Mouse (Mus musculus) C2C12 (cell line): ENCODE results near the gene 2010111I01Rik.

Experiments
- CEBPB ChIP-seq: IDR thresholded peaks from one replicate; pipeline ENCODE4 v1.6.1; 2011; ENCODE audit warnings: low read depth, mild to moderate bottlenecking, control low read depth, moderate library complexity
- CTCF ChIP-seq: IDR thresholded peaks from one replicate; pipeline ENCODE4 v1.5.1; 2011; ENCODE audit not compliant: control insufficient read depth, insufficient read depth, insufficient read length
- FOSL1 ChIP-seq: IDR thresholded peaks from one replicate; pipeline ENCODE4 v1.8.0; 2011; ENCODE audit warnings: mild to moderate bottlenecking, low read length; ENCODE audit not compliant: poor library complexity, insufficient read depth, severe bottlenecking
- MAX ChIP-seq: IDR thresholded peaks from one replicate; pipeline ENCODE4 v1.6.1; 2011; ENCODE audit warnings: mild to moderate bottlenecking, control low read depth
- MYOD1 ChIP-seq: IDR thresholded peaks from one replicate; pipeline ENCODE4 v1.6.1; 2011; ENCODE audit warnings: low read depth; ENCODE audit not compliant: control insufficient read depth, insufficient read length
- USF1 ChIP-seq: IDR thresholded peaks from one replicate; pipeline ENCODE4 v1.6.1; 2011; ENCODE audit warnings: low read depth, mild to moderate bottlenecking, control low read depth, moderate library complexity

DNA sequence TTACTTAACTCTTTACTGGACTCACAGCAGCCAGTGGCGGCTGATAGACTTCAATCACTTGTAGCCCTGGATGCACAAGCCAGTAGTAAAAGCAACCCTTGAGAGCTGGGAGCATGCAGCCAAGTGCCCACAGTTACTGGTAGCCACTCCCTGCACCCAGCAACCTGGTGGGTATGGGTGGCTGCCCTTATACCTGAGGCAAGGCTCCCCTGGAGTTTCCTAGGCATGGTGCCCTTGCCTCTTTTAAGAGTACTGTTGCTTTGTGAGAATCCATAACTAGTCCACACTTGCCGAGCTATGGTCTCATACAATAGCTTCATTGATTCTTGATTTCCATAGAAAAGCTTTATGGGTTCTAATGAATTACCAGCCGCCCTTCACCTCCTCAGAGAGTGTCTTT, 279.7 kb downstream of the 2010111I01Rik start:
- TF ChIP-seq CTCF (no peak), USF1 (no peak), FOSL1 (no peak), MAX (no peak), CEBPB (no peak), MYOD1 (no peak)
